Mouse (Mus musculus): ENCODE data around the gene Arhgef28. TPM values are rescaled to one million over a fixed set of nuclear protein-coding genes. Genes with fewer than 3 reads are reported as not detected.

Arhgef28 gene
- polyA plus RNA-seq, 1 experiment from 2014 or later, result 8.6 TPM

DNA sequence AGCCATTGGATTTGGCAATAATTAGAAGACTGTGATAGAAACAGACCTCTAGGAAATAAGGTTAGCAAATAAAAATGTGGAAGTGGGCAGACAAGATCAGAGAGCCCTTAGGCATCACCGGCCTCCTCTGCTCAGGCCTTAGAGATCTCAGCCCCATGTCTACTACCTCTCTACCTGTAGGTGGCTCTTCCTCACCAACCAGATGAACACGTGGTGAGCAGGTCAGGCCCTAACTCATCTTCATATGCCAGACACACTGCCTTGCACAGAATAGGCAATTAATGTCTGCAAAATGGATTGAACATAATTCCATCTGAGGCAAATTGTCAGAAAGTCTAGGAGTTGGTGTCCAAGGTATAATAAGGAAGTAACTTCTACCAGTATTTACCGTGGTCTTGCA lies 258.6 kb downstream of the Arhgef28 start:
- ATAC-seq (replicated peaks; ENCODE audit: insufficient number of reproducible peaks, low FRiP score, low TSS enrichment, low read depth) (no peak), DNase-seq (ENCODE audit: low spot score) (no peak)
- no peak overlapping the region for H3K27ac ChIP-seq (replicated peaks; ENCODE audit: low read depth, low read length)
- WGBS, result 72% methylated on average over 3 of the region's 3 CpGs
- no peaks in the 10 kb centered on the region for H3K4me1 ChIP-seq (ENCODE audit: control insufficient read depth, insufficient read depth, low read length)
- no peaks in the 10 kb centered on the region for H3K36me3 ChIP-seq (replicated peaks; ENCODE audit: control insufficient read depth, insufficient read depth, low read depth, low read length)
- no peak overlapping the region for H3K4me3 ChIP-seq (ENCODE audit: low read depth, low read length)
- H3K9ac ChIP-seq (replicated peaks; ENCODE audit: low read length), result no peak overlapping the region
- H3K9me3 ChIP-seq (replicated peaks; ENCODE audit: control insufficient read depth, low read length), result no peaks in the 10 kb centered on the region
- H3K27me3 ChIP-seq (ENCODE audit: control insufficient read depth, insufficient read depth, low read length), result no peaks in the 10 kb centered on the region
- no peak overlapping the region for H3K4me2 ChIP-seq (ENCODE audit: low read depth, low read length)

- Histone ChIP-seq H3K36me3 (replicated peaks; ENCODE audit: control insufficient read depth, insufficient read depth, low read depth, low read length) (no peaks in the 10 kb centered on the region), H3K9ac (replicated peaks; ENCODE audit: low read length) (no peak overlapping the region), H3K27ac (replicated peaks; ENCODE audit: low read depth, low read length) (no peak overlapping the region), H3K4me3 (ENCODE audit: low read depth, low read length) (no peak overlapping the region), H3K4me1 (ENCODE audit: control insufficient read depth, insufficient read depth, low read length) (no peaks in the 10 kb centered on the region), H3K9me3 (replicated peaks; ENCODE audit: control insufficient read depth, low read length) (no peaks in the 10 kb centered on the region), H3K27me3 (ENCODE audit: control insufficient read depth, insufficient read depth, low read length) (no peaks in the 10 kb centered on the region), H3K4me2 (ENCODE audit: low read depth, low read length) (no peak overlapping the region)
- no peak for ATAC-seq (replicated peaks; ENCODE audit: insufficient number of reproducible peaks, low FRiP score, low TSS enrichment, low read depth)
- DNase-seq (ENCODE audit: low spot score), result no peak
- WGBS, result 81% methylated on average over 7 of the region's 7 CpGs
Measured at GRCm38 (mm10) chr13:97946422-97946821, 259.8 kb downstream of the Arhgef28 start.

GRCm38 (mm10) chr13:97941909-97942680 lies 264.1 kb downstream of the Arhgef28 start:
- H3K27me3 ChIP-seq (ENCODE audit: control insufficient read depth, insufficient read depth, low read length), result no peaks in the 10 kb centered on the region
- no peak overlapping the region for H3K27ac ChIP-seq (replicated peaks; ENCODE audit: low read depth, low read length)
- 83% methylated on average over 13 of the region's 13 CpGs for WGBS
- no peaks in the 10 kb centered on the region for H3K9me3 ChIP-seq (replicated peaks; ENCODE audit: control insufficient read depth, low read length)
- no peaks in the 10 kb centered on the region for H3K4me1 ChIP-seq (ENCODE audit: control insufficient read depth, insufficient read depth, low read length)
- no peak overlapping the region for H3K9ac ChIP-seq (replicated peaks; ENCODE audit: low read length)
- no peak overlapping the region for H3K4me3 ChIP-seq (ENCODE audit: low read depth, low read length)
- no peak for ATAC-seq (replicated peaks; ENCODE audit: insufficient number of reproducible peaks, low FRiP score, low TSS enrichment, low read depth)
- no peak overlapping the region for H3K4me2 ChIP-seq (ENCODE audit: low read depth, low read length)
- H3K36me3 ChIP-seq (replicated peaks; ENCODE audit: control insufficient read depth, insufficient read depth, low read depth, low read length), result no peaks in the 10 kb centered on the region
- no peak for DNase-seq (ENCODE audit: low spot score)

GRCm38 (mm10) chr13:97941099-97941498 lies 265.1 kb downstream of the Arhgef28 start:
- 29% methylated on average over 6 of the region's 6 CpGs for WGBS
- Histone ChIP-seq H3K27ac (replicated peaks; ENCODE audit: low read depth, low read length) (no peak overlapping the region), H3K4me2 (ENCODE audit: low read depth, low read length) (no peak overlapping the region), H3K9ac (replicated peaks; ENCODE audit: low read length) (no peak overlapping the region), H3K9me3 (replicated peaks; ENCODE audit: control insufficient read depth, low read length) (no peaks in the 10 kb centered on the region), H3K4me1 (ENCODE audit: control insufficient read depth, insufficient read depth, low read length) (no peaks in the 10 kb centered on the region), H3K4me3 (ENCODE audit: low read depth, low read length) (no peak overlapping the region), H3K36me3 (replicated peaks; ENCODE audit: control insufficient read depth, insufficient read depth, low read depth, low read length) (no peaks in the 10 kb centered on the region), H3K27me3 (ENCODE audit: control insufficient read depth, insufficient read depth, low read length) (no peaks in the 10 kb centered on the region)
- ATAC-seq (replicated peaks; ENCODE audit: insufficient number of reproducible peaks, low FRiP score, low TSS enrichment, low read depth), result 0 out of 2 replicates have a peak, but pooled peaks have one; percentile 10
- peak; percentile 57 for DNase-seq (ENCODE audit: low spot score)

GRCm38 (mm10) chr13:97939433-97940160 lies 266.6 kb downstream of the Arhgef28 start:
- no peak for ATAC-seq (replicated peaks; ENCODE audit: insufficient number of reproducible peaks, low FRiP score, low TSS enrichment, low read depth)
- 53% methylated on average over 15 of the region's 15 CpGs for WGBS

DNA sequence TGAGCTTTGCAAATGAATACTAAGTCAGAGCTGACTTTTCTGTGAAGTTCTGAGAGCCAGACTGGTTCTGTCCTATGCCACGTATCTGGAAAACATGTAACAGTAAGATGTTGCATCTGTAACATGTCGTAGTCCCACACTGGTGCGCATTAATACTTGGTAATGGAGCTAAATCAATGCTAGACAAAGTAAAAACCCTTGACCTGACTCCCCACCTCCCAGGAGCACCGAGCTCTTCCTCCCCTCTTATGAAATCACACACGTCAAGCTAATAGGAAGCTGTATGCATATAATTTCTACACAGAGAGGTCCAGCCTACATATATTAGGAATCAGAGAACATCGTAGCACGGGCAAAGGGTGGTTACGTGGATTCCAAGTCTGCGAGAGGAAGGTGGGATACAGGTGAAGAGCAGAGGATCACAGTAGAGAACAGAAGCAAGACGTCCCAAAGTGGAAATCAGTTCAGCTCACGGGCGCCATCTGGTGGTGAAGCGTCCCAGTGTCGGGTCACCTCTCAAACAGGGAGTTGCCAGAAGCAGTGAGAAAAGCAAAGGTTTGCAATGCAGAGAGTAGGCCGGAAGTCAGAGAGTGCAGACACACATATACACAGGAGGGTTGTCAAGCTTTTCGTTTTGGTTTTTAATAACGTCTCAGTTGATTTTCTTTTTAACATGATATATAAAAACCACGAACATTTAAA lies 267.5 kb downstream of the Arhgef28 start:
- H3K9ac ChIP-seq (replicated peaks; ENCODE audit: low read length), result no peak overlapping the region; the same call in 1 of the 2 replicates
- no peaks in the 10 kb centered on the region for H3K4me1 ChIP-seq (ENCODE audit: control insufficient read depth, insufficient read depth, low read length)
- 33% methylated on average over 18 of the region's 18 CpGs for WGBS
- ATAC-seq (replicated peaks; ENCODE audit: insufficient number of reproducible peaks, low FRiP score, low TSS enrichment, low read depth) (peak; percentile 62; the same call in 1 of the 2 replicates), DNase-seq (ENCODE audit: low spot score) (peak; percentile 95)
- no peak overlapping the region for H3K4me3 ChIP-seq (ENCODE audit: low read depth, low read length)
- no peaks in the 10 kb centered on the region for H3K36me3 ChIP-seq (replicated peaks; ENCODE audit: control insufficient read depth, insufficient read depth, low read depth, low read length)
- H3K27me3 ChIP-seq (ENCODE audit: control insufficient read depth, insufficient read depth, low read length), result no peaks in the 10 kb centered on the region
- H3K9me3 ChIP-seq (replicated peaks; ENCODE audit: control insufficient read depth, low read length), result no peaks in the 10 kb centered on the region
- no peak overlapping the region for H3K4me2 ChIP-seq (ENCODE audit: low read depth, low read length)
- no peak overlapping the region for H3K27ac ChIP-seq (replicated peaks; ENCODE audit: low read depth, low read length)

More at GRCm38 (mm10) chr13:97939433-97940160, 266.6 kb downstream of the Arhgef28 start:
- peak; percentile 64 for DNase-seq (ENCODE audit: low spot score)
- no peaks in the 10 kb centered on the region for H3K9me3 ChIP-seq (replicated peaks; ENCODE audit: control insufficient read depth, low read length)
- no peak overlapping the region for H3K9ac ChIP-seq (replicated peaks; ENCODE audit: low read length)
- H3K4me2 ChIP-seq (ENCODE audit: low read depth, low read length), result no peak overlapping the region
- no peak overlapping the region for H3K4me3 ChIP-seq (ENCODE audit: low read depth, low read length)
- H3K4me1 ChIP-seq (ENCODE audit: control insufficient read depth, insufficient read depth, low read length), result no peaks in the 10 kb centered on the region
- no peak overlapping the region for H3K27ac ChIP-seq (replicated peaks; ENCODE audit: low read depth, low read length)
- H3K27me3 ChIP-seq (ENCODE audit: control insufficient read depth, insufficient read depth, low read length), result no peaks in the 10 kb centered on the region
- H3K36me3 ChIP-seq (replicated peaks; ENCODE audit: control insufficient read depth, insufficient read depth, low read depth, low read length), result no peaks in the 10 kb centered on the region

DNA sequence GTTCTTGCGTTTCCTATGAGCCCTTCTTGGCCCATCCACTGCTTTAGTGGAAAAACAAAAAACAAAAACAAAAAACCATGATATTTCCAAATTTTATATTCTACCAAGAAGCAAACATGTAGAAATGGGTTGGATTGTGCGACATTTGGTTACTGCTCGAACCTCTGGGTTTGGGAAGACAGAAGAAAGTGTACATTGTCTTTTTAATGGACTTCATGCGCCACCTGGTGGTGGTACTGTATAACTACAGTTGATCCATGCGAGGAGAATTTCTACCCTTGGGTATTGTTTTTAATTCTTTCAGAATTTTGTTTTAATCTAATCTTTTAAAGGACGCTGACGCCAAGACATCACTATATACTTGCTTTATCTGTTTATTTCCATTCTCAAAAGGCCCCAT lies 268.3 kb downstream of the Arhgef28 start:
- DNase-seq (ENCODE audit: low spot score) (peak; percentile 83), ATAC-seq (replicated peaks; ENCODE audit: insufficient number of reproducible peaks, low FRiP score, low TSS enrichment, low read depth) (no peak)
- Histone ChIP-seq H3K4me2 (ENCODE audit: low read depth, low read length) (no peak overlapping the region), H3K9me3 (replicated peaks; ENCODE audit: control insufficient read depth, low read length) (no peaks in the 10 kb centered on the region), H3K27ac (replicated peaks; ENCODE audit: low read depth, low read length) (no peak overlapping the region), H3K4me1 (ENCODE audit: control insufficient read depth, insufficient read depth, low read length) (no peaks in the 10 kb centered on the region), H3K9ac (replicated peaks; ENCODE audit: low read length) (no peak overlapping the region), H3K36me3 (replicated peaks; ENCODE audit: control insufficient read depth, insufficient read depth, low read depth, low read length) (no peaks in the 10 kb centered on the region), H3K27me3 (ENCODE audit: control insufficient read depth, insufficient read depth, low read length) (no peaks in the 10 kb centered on the region), H3K4me3 (ENCODE audit: low read depth, low read length) (no peak overlapping the region)
- 22% methylated on average over 7 of the region's 7 CpGs for WGBS

Data from embryonic facial prominence, embryonic 11.5 days (tissue).